Mouse (Mus musculus): ENCODE measurements at regions not wholly inside any gene's neighbourhood (a gene's known extent, or its start where the extent isn't known, plus 50 kb on each side); places are given as distances from the start of the nearest gene placed in this dataset.

DNA sequence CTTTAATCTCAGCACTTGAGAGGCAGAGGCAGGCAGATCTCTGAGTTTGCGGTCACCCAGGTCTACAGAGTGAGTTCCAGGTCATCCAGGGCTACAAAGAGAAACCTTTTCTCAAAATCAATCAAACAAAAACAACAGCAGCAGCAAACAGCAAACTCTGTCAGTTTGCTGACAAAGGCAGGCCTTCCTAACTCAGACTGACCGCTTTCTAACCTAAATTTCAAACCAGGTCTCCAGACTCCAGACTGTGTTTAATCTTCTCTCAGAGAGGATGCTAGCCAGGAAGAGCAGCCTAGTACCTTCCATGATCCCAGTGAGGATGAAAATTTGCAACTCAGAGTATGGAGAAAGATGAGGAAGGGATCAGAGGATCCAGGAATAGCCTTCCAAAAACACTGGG is 185.7 kb upstream of the Cpeb2 start:
- in situ Hi-C loops (cut with MboI, MseI), result no loop called here

GRCm38 (mm10) chr5:43048196-43049050 is 184.5 kb upstream of the Cpeb2 start:
- in situ Hi-C loops (cut with MboI, MseI), result no loop called here

- in situ Hi-C loops (cut with MboI, MseI), result no loop called here
Observed at GRCm38 (mm10) chr5:43049381-43050301, 183.3 kb upstream of the Cpeb2 start.

DNA sequence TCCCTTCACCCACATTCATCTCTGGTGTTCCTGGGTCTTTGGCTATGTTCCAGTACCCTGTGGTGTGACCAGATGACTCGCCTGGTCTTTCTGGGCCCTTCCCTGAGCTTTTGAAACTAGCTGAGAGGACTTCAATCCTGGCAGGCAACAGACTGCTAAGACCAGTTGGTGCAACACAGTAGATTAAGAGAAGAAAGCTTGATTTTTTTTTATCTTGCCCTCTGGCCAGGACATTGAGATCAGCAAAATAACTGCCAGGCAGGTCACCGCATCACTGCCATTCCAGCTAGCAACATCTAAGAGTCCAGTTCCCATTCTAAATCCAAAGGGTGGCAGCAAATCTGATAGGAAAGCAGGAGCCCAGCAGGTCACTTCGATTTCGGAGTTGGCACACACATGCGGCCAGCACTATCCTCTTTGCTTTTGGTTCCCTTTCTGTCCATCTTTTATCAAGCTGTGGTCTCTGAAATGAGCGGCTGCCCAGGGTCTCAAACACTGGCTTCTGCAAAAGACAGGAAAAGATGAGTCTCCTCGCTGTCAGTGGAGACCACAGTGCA is 181.9 kb upstream of the Cpeb2 start:
- in situ Hi-C loops (cut with MboI, MseI), result no loop called here

DNA sequence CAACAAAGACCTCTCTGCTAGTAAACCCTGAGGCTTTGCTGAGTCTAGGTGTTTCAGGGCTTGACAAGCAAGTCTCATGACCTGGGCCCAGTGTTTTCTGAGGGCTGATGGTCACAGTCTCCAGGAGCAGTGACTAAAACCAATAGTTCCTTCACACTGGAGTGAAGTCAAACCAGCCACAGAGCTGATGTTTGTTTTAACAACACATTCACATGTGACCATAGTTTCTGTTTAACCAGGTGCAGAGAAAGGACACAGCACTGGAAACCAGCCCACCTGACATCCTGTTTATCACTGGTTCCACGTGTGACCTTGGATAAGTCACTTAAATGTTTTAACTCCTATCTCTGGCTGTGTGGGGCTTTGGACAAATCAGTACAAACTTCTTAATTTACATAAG is 180.3 kb upstream of the Cpeb2 start:
- in situ Hi-C loops (cut with MboI, MseI), result no loop called here

- in situ Hi-C loops (cut with MboI, MseI), result no loop called here
Observed at GRCm38 (mm10) chr5:43054586-43054985, 178.4 kb upstream of the Cpeb2 start.

GRCm38 (mm10) chr5:43055111-43055710 is 177.8 kb upstream of the Cpeb2 start:
- in situ Hi-C loops (cut with MboI, MseI), result no loop called here

DNA sequence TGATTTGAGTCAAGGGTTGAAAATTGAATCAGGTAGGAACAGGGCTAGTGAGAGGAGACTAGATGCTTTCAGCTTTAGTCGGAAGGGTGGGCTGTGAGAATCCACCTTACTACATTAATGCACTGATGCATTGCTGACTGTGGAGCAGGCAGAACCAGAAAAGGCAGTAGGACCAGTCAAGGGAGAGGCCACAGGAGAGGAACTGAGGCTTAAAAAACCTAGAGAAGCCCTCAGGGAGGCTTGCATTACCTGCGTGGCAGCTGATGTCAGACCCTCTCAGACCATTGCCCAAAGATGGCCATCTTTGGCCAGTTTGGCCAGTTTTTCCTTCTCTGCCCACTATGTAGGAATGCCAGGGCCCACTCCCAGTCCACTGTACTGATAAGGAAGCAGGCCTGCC is 176.5 kb upstream of the Cpeb2 start:
- in situ Hi-C loops (cut with MboI, MseI), result no loop called here

DNA sequence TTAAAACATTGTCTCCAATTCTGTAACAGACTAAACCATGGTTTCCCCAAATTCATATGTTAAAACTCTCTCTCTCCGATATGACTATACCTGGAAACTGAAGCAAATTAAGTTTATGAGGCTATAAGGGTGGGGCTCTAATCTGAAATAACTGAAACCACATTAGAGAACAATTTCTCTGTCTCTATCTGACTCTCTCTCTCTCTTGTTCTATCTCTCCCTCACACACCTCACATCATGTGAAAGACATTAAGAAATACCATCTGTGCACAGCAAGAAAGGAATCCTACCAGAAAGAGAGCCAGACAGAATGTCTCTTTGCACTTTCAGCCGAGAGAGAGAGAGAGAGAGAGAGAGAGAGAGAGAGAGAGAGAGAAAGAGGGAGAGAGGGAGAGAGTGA is 171.7 kb upstream of the Cpeb2 start:
- in situ Hi-C loops (cut with MboI, MseI), result no loop called here

GRCm38 (mm10) chr5:43061797-43062391 is 171.1 kb upstream of the Cpeb2 start:
- in situ Hi-C loops (cut with MboI, MseI), result no loop called here

DNA sequence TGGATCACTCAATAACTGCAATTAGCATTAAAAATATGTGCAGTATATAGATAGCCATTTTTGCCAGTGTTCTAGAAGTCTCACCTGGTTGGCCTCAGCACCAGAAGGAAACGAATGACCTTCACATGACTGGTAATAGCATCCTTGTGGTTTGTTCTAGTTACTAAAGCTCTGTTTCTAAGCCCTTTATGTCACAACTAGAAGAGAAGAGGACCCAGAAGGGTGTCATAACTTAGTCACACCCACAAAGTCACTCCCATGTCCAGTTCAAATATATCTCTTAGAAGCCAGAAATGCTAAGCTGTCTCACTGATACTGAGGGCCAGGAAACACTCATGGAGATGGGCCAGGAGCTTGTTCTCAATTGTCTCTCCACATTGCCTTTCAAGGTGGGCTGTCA is 170.5 kb upstream of the Cpeb2 start:
- in situ Hi-C loops (cut with MboI, MseI), result no loop called here

DNA sequence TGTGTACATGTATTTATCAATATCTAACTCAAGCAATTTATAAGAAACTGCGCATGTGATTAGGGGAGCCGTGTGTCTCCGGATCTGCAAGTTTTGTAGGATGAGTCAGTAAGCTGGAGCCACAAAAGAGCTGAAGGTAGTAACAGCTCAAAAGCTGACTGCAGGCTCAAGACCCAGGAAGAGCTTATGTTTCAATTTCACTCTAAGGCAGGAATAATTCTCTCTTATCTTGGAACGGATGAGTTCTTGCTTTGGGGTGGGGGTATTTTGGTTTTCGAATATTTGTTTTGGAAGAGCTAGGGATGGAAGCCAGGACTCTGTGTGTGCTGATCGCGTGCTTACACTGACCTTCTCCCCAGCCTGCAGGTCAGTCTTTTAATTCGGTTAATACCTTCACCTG is 169.6 kb upstream of the Cpeb2 start:
- in situ Hi-C loops (cut with MboI, MseI), result no loop called here

- in situ Hi-C loops (cut with MboI, MseI), result no loop called here
Observed at GRCm38 (mm10) chr5:43071541-43071940, 161.4 kb upstream of the Cpeb2 start.

DNA sequence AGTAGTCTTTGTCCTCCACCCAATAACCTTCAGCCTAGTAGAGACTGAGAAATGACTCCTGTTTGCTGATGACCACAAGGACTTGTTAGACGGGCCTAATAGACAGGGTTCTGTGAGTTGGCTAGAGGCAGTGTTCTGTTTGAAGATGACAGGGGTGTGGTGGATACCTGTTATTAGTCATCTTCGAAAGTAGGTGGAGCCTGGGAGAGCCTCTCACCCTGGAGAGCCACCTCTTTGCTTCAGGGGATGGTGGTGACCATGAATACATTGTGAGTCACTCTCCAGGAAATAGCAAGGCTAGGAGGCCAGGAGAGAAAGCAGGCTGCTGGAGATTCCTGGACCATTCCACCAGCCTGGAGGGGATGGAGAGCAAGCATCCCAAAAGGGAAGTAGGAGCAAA is 160.6 kb upstream of the Cpeb2 start:
- in situ Hi-C loops (cut with MboI, MseI), result no loop called here

GRCm38 (mm10) chr5:43074536-43074935 is 158.4 kb upstream of the Cpeb2 start:
- in situ Hi-C loops (cut with MboI, MseI), result no loop called here

- in situ Hi-C loops (cut with MboI, MseI), result no loop called here
Observed at GRCm38 (mm10) chr5:43080252-43080651, 152.7 kb upstream of the Cpeb2 start.

DNA sequence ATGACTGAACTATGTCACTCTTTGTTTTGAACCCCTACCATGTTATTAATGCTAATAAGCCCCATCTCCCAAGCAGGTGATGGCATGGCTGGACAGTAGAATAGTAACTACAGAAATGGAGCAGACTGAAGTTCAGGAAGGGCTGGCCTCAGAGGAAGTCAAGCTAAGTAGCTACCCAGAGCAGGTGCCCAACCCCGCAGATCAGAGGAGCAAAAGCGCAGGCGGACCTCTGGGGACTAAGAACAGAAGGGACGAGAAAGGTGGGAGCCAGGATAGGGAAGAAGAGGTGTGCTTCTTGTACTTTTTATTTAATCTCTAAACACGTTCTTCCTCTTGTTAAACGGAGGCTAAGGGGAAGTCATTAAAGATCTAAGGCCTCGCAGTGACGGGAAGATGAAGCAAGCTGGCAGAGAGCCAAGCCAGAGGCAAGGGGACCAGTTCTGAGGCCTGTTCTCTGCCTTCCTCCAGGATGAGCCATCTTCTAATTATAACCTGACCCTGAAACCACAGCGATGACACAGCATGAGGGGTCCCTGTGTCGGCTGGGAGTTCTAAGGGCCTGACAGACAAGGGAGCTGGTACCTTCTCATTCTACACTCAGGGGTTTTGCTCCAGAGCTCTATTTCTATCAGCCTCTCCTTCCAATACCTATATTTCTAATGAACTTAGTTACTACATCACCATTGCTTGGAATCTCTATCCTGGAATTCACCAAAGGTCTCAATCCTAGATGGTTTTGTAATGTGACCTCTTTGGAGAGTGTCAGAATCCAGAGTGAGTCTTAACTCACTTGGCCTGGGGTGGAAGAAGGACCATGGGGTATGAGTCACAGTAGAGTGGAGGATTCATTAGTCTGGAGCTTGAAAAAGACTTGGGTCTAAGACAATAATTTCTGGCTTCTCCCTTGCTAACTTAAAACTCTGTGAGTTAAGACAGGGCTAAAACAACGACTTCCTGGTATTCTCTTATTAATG is 151.1 kb upstream of the Cpeb2 start:
- in situ Hi-C loops (cut with MboI, MseI), result no loop called here

DNA sequence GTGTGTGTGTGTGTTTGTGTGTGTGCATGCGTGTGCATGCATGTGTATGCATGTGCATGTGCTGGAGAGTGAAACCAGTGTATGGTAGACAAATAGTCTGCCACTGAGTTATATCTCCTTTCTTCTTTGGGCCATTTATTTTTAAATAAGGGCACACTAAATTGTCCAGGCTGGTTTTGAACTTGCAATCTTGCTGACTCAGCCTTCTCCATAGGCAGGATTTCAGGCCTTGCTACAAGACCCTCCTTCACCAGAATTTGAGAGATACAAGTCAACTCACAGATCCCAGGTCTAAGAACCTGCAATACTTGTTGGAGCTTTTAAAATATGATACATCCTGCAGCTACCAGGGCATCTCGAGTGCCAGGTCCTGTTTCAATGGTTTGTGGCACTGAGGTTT is 145.9 kb upstream of the Cpeb2 start:
- in situ Hi-C loops (cut with MboI, MseI), result no loop called here

GRCm38 (mm10) chr5:43087907-43088387 is 145.0 kb upstream of the Cpeb2 start:
- in situ Hi-C loops (cut with MboI, MseI), result no loop called here

Data from regulatory T cell (primary cell).